Mouse (Mus musculus): ENCODE measurements around the gene Cdcp2. TPM values are rescaled to one million over a fixed set of nuclear protein-coding genes. Genes with fewer than 3 reads are reported as not detected.
"Not testable (repeated sequence)": the region's sequence is repeated elsewhere in the genome, so short reads cannot be mapped to it uniquely, and the experiment has no call there.

Gene Cdcp2
- total RNA-seq, 2 experiments from 2014 or later: not detected

DNA sequence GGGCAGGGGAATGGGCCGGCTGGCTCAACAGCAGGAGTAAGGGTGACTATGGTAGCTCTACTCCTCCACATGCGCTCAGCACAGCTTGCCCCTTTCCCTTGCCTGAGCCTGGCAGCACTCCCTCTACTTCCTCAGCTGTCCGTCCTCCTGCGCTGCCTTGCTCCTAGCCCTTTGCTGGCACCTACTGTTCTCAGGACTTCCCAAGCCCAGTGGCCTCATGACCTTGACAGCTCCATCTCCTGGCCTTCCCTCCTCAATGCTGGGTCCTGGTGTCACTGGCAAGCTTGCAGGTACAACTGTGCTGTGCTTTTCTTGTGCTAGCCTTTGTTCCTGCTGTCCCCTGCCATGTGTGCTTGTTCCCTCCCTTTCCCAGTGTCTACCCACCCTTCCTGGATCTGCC, 13.6 kb upstream of the Cdcp2 start:
- intact Hi-C loops (cut with DNase I): loop anchor here (5.0 kb wide), 1 partner anchor 614 kb away; no protein-coding TSS in a partner anchor
- no peak for DNase-seq (ENCODE audit: low spot score in 2 of 2)

DNA sequence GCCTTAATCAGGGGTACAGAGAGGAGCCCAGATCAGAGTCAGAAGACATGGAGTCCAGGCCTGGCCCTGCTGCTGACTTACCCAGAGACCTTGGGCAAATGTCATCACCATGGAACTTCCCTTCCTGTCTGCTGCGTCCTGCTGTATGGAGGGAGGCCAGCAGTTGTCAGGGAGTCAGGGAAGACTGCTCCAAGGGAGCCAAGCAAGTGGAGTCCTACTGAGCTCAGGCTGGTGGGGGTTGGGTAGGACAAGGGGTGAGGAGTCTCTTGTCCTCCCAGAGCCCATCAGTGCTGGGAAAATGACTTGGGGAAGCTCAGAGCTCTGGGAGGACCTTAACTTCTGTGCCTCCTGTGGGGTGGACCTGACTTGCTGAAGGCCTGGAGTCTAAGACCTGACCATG, 12.3 kb upstream of the Cdcp2 start:
- peak in 1 of 2 experiments; percentile 14 for DNase-seq (ENCODE audit: low spot score in 2 of 2)
- intact Hi-C loops (cut with DNase I): loop anchor here (5.0 kb wide), 1 partner anchor 613 kb away; no protein-coding TSS in a partner anchor

GRCm38 (mm10) chr4:107084858-107085257, 11.8 kb upstream of the Cdcp2 start:
- intact Hi-C loops (cut with DNase I): loop anchor here (5.0 kb wide), 1 partner anchor 612 kb away; no protein-coding TSS in a partner anchor
- peak; percentile 75 to 85 for DNase-seq (ENCODE audit: low spot score in 2 of 2)

- intact Hi-C loops (cut with DNase I): no loop called here
- DNase-seq (ENCODE audit: low spot score in 2 of 2): no peak
Observed at GRCm38 (mm10) chr4:107091696-107092095, 5.0 kb upstream of the Cdcp2 start.

DNA sequence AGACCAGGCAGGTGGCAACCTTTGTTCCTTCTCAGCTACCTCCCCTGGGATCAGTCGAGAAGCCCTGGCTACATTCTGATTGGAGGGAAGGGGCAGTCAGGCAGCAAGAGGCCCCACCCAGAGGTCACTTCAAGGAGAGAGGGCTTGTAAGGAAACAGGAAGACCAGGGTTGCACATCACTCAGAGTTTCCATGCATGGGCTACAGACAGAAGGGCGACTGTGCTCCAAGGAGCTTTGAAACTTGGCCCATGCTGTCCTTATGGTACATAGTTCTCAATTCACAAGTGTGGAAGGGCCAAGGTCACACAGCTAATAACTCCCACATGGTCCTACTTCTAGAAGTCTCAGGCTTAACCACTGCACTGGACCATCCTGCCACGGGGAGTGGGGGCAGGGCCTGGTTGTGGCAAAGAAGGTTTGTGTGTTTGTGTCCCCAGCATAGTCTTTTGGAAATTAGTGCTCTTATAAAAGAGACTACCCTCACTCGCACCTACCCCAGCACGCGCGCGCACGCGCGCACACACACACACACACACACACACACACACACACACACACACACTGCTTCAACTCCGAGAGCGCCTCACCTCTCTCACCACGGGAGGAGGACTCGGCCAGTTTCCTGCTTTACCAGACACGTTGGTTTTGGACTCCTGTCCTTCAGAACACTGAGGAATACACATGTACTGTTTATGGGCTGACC, 2.1 kb upstream of the Cdcp2 start:
- intact Hi-C loops (cut with DNase I): no loop called here
- DNase-seq (ENCODE audit: low spot score in 2 of 2): no peak

DNA sequence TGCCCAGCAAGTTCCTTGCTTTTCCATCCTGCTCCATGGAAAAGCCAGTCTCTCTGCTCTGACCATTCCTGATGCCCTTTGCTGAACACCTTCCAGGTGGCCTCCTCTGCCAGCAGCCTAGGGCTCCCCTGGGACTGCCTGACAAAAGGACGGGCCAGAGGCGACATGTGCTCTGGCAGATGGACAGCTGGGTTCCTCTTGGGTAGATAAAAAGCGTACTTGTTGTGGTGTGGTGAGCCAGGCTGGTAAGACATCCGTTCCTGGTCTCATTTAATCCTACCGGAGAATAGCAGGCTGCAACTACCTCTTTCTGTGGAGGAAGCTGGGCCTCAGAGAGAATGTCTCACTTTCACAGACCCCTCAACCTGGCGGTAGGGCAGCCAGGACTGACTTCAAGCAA, 648 bp upstream of the Cdcp2 start:
- intact Hi-C loops (cut with DNase I): no loop called here
- no peak for DNase-seq (ENCODE audit: low spot score in 2 of 2)

DNA sequence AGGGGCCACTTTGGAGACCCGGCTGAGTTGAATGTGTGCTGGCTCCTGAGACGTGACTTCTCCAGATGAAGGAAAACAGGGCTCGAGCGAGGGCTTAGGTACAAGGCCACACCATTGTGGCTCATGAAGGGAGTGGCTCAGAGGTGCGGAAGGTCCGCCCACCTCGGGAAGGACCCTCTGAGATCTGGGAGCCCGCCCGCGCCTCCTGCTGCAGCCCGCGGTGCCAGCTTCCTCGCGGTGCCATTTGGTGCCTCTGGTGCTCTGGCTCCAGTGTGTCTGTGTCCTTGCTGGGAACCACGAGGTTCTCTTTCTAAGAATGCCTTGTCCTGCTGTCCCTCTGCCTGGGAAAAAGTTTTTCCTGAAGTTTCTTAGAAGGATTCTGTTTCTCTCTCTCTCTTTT, 1.2 kb downstream of the Cdcp2 start:
- no peak for DNase-seq (ENCODE audit: low spot score in 2 of 2)
- intact Hi-C loops (cut with DNase I): no loop called here

DNA sequence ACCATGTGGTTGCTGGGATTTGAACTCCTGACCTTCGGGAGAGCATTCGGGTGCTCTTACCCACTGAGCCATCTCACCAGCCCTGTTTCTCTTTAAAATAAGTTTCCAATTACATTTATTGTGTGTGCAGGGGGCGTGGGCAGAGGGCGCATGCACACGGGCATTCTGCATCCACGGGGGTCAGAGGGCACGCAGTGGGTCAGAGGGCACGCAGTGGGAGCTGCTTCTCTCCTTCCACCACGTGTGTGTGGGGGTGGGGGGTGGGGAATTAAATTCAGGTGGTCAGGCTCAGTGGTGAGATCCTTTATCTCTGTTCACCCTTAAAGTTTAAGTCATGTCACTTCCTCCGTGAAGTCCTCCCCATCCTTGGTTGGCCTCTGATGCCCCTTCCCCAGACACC, 1.7 kb downstream of the Cdcp2 start:
- DNase-seq (ENCODE audit: low spot score in 2 of 2): no peak
- intact Hi-C loops (cut with DNase I): no loop called here

GRCm38 (mm10) chr4:107098791-107099525, 2.3 kb downstream of the Cdcp2 start:
- intact Hi-C loops (cut with DNase I): no loop called here

GRCm38 (mm10) chr4:107102220-107102619, 5.5 kb downstream of the Cdcp2 start:
- DNase-seq (ENCODE audit: low spot score in 2 of 2): no peak
- intact Hi-C loops (cut with DNase I): no loop called here

More at GRCm38 (mm10) chr4:107098791-107099525, 2.3 kb downstream of the Cdcp2 start:
- DNase-seq (ENCODE audit: low spot score in 2 of 2): no peak

GRCm38 (mm10) chr4:107106777-107107176, 10.1 kb downstream of the Cdcp2 start:
- intact Hi-C loops (cut with DNase I): no loop called here
- no peak for DNase-seq (ENCODE audit: low spot score in 2 of 2)

DNA sequence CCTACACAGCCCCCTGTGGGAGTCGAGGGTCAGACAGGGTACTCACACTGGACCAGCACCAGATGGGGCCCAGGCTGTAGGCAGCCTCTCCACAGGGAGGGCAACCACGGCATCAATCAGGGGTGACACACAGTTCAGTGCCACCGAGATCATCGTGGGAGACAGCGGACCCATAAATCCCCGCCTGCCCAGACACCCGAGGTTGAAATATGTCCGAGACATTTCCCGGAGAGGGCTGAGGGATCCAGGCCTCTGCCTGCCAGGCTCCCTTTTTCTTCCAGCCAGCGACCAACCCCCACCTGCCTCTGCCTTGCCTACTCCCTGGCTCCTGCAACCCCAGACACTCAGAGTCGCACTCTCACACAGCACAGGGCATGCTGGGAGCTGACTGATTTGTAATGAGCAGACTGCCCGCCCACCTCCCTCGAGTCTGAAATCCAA, 11.6 kb downstream of the Cdcp2 start:
- DNase-seq (ENCODE audit: low spot score in 2 of 2): peak in 1 of 2 experiments; percentile 55
- intact Hi-C loops (cut with DNase I): no loop called here

DNA sequence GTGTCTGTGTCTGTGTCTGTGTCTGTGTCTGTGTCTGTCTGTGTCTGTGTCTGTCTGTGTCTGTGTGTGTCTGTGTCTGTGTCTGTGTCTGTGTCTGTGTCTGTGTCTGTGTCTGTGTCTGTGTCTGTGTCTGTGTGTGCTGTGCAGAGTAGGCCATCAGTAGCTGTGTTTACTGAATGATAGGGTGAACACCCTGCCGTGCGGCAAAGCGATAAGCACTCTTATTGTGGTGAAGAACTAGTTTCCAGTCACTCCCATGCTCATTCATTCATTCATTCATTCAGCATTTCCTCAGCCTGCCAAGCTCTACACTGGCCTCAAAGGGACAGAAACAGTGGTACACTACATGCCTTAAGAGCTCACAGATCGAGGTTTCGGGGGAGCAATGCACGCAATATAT, 12.5 kb downstream of the Cdcp2 start:
- intact Hi-C loops (cut with DNase I); DNase-seq (ENCODE audit: low spot score in 2 of 2): not testable (repeated sequence)

DNA sequence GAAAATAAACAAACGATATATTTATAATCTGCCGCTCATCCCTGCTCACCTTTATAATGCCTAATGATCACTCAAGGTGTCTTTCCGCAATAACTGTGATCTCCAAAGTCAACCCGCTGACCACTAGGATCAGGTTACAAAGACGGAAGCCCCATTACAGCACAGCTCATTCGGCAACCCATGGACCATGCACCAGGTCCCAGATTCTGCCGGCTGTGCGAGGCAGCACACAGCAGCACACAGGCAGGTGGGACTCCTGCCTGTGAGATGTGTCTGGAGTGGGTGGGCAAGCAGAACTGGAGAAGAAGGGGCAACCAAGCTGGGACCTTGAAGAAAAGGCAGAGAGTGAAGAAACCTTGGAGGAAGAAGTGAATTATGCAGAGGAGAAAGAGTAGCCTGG, 17.6 kb downstream of the Cdcp2 start:
- DNase-seq (ENCODE audit: low spot score in 2 of 2): no peak

GRCm38 (mm10) chr4:107117741-107118385, 21.2 kb downstream of the Cdcp2 start:
- intact Hi-C loops (cut with DNase I): no loop called here
- DNase-seq (ENCODE audit: low spot score in 2 of 2): no peak

More for the DNA sequence above, 17.6 kb downstream of the Cdcp2 start:
- intact Hi-C loops (cut with DNase I): no loop called here

GRCm38 (mm10) chr4:107119056-107119455, 22.4 kb downstream of the Cdcp2 start:
- DNase-seq (ENCODE audit: low spot score in 2 of 2): no peak
- intact Hi-C loops (cut with DNase I): no loop called here

DNA sequence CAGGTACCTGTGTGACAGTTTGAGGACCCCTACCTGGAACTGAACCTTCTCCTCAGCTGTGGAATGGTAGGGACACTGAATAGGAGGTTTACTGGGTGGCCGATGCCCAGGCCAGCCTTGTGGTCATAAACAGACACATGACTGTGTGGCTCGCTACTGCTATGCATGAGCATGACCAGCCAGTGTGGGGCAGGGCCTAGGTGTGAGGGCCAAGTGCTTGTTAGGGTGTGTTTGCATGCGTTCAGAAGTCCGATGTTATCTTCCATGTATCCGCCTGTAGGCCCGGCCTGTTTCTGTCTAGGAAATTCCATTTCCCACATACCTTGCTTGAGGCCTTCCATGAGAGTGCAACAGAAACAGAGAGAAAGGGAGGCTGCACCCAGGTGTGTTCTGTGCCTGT, 24.0 kb downstream of the Cdcp2 start:
- DNase-seq (ENCODE audit: low spot score in 2 of 2): no peak
- intact Hi-C loops (cut with DNase I): no loop called here

- intact Hi-C loops (cut with DNase I): no loop called here
- no peak for DNase-seq (ENCODE audit: low spot score in 2 of 2)
Observed at GRCm38 (mm10) chr4:107121165-107121943, 24.7 kb downstream of the Cdcp2 start.

DNA sequence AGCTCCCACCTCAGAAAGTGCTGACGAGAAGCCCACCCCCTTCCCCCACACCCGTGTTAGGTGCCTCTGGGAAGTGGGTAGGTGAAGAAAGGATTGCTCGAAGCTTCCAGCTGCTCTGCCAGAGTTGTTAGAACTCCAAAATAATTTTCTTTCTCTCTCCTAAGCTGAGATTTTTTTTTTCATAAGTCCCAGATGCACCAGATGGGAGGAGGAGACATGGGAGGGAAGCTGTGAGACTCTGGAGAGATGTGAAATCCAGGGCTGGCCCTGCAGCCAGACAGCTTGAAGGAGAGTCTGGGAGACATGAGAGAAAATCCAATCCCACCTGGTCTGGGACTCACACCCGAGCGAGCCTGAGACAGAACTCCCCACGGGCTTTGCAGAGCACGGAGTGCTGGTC, 27.7 kb downstream of the Cdcp2 start:
- intact Hi-C loops (cut with DNase I): no loop called here
- DNase-seq (ENCODE audit: low spot score in 2 of 2): peak; percentile 23 to 60

GRCm38 (mm10) chr4:107125101-107125500, 28.4 kb downstream of the Cdcp2 start:
- intact Hi-C loops (cut with DNase I): no loop called here
- no peak for DNase-seq (ENCODE audit: low spot score in 2 of 2)
